ENCODE assay signal across 8 mouse cellular contexts in genomic region chr10:21994431-21994914, GRCm38 (mm10).
DNase-seq lines count a peak whose midpoint lies in the region; ATAC-seq lines count a peak whose summit lies in the region.

No protein-coding gene starts in this region.

- peak overlapping the region; percentile 70 for H3K9ac ChIP-seq in intestine, embryonic 14.5 days (ENCODE audit: low read length)

- H3K36me3 ChIP-seq in intestine, embryonic 14.5 days (ENCODE audit: control insufficient read depth, insufficient read depth, low read length) = peaks cover 24% of the 10 kb centered on the region

- H3K4me3 ChIP-seq in intestine, embryonic 14.5 days (ENCODE audit: low read depth, low read length) = peak overlapping the region; percentile 76

- H3K27me3 ChIP-seq in intestine, embryonic 14.5 days (replicated peaks; ENCODE audit: control insufficient read depth, insufficient read depth, low read length) = peaks cover 12% of the 10 kb centered on the region; the same call in 1 of the 2 replicates

- DNase-seq in adrenal gland, adult 18-20 months (ENCODE audit: low spot score in 2 of 2) = peak; percentile 98
- DNase-seq in embryo, embryonic 10.5 days (ENCODE audit: low spot score) = peak; percentile 95
- peak; percentile 99 for DNase-seq in gastrocnemius, postnatal 14 days
- peak; percentile 95 for DNase-seq in intestine, embryonic 14.5 days (ENCODE audit: low spot score)
- peak; percentile 94 to 98 for DNase-seq in left cerebral cortex, postnatal 10 days (ENCODE audit: extremely low spot score in 1 of 2, low spot score in 2 of 2)
- DNase-seq in right cerebral cortex, postnatal 10 days (ENCODE audit: low spot score in 2 of 2) = peak; percentile 97
- DNase-seq in urinary bladder, postnatal 14 days (ENCODE audit: low spot score) = peak; percentile 99

- intact Hi-C loops in gastrocnemius, postnatal 14 days (cut with DNase I; ENCODE audit: low total_unique reads) = no loop called here
- intact Hi-C loops in left cerebral cortex, postnatal 10 days (cut with DNase I) = loop anchor here (2.0 to 5.0 kb wide), 4 partner anchors 110 to 392 kb away; no protein-coding TSS in a partner anchor

- peak overlapping the region; percentile 91 for H3K27ac ChIP-seq in intestine, embryonic 14.5 days (ENCODE audit: low read depth)

- H3K4me1 ChIP-seq in intestine, embryonic 14.5 days (replicated peaks; ENCODE audit: control insufficient read depth, insufficient read depth, low read length) = peaks cover 15% of the 10 kb centered on the region

- H3K9me3 ChIP-seq in intestine, embryonic 14.5 days (ENCODE audit: control insufficient read depth, low read length) = no peaks in the 10 kb centered on the region

- peak; percentile 95 for ATAC-seq in intestine, embryonic 14.5 days (replicated peaks; ENCODE audit: low FRiP score, low TSS enrichment, low read depth)
- ATAC-seq in megakaryocyte progenitor cell, adult 5-6 weeks (replicated peaks; ENCODE audit: poor library complexity) = peak; percentile 80

- WGBS in intestine, embryonic 14.5 days = under 1% methylated on average over 35 of the region's 40 CpGs

- H3K4me2 ChIP-seq in intestine, embryonic 14.5 days (ENCODE audit: low read length) = peak overlapping the region; percentile 84

Comparison
In these comparisons a context has a peak if more than half of its experiments do, and no peak if none do; other contexts are left out.
1. Peak in every context shown above with its lines: DNase-seq, ATAC-seq, H3K4me3 ChIP-seq and H3K27ac ChIP-seq.